Mouse (Mus musculus) layer of hippocampus, adult 11-12 months (tissue): ENCODE results near the gene Gm29094.
A peak's percentile ranks its signal among the peaks of the same experiment; 100 is the strongest.
"Not testable (repeated sequence)": the region's sequence is repeated elsewhere in the genome, so short reads cannot be mapped to it uniquely, and the experiment has no call there.

Experiments used
- DNase-seq: peaks from one replicate; pipeline ENCODE4 v3.0.0; 2022; ENCODE audit warnings: low spot score

The Gm29094 gene

DNA sequence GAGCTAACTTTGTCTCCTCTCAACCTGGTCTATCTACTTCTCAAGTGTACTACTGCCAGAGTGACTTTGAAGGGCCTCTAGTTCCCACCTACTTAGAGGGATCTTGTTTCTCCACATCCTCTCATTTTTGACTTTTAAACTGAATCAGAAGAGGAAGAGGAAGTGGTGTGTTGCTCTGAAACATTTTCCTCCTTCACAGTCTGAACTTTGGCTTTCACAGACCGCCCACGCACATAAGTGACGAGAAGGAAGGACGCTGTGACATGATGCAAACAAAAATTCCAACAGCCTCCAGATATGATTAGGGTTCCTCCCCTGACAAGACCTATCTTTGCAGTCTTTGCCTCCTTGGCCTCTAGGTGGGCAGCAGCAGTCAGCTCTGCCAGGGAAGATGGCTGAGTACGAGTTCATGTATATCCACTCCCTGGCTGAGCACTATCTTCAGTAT, at the start of gene Gm29094, which contains the start of gene Bcl2a1b:
Gene Gm29094, plus strand, starts transcription at position 411 of the 448 bp plus-strand sequence.
Gene Bcl2a1b, plus strand, starts transcription at position 241 of the 448 bp plus-strand sequence.
- not testable (repeated sequence) for DNase-seq

DNA sequence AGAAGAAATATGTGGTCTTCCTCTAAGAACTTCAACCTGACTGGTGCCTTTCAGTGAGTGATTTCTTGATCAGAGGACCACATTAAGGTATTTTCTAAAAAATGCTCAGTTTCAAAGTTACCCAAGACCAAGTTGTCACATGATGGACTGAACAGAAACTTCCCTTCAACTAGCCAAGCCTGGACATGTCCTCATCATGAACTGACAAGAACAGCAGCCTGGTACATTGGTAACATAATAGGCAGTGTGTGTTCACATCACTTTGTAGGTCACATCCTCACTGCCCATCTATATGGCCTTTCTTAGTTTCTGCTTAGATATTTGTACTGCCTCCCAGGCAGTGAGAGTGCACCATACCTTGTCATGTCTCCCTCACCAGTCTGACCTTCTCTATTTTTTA, 26.6 kb upstream of the Gm29094 start:
- DNase-seq = not testable (repeated sequence)

DNA sequence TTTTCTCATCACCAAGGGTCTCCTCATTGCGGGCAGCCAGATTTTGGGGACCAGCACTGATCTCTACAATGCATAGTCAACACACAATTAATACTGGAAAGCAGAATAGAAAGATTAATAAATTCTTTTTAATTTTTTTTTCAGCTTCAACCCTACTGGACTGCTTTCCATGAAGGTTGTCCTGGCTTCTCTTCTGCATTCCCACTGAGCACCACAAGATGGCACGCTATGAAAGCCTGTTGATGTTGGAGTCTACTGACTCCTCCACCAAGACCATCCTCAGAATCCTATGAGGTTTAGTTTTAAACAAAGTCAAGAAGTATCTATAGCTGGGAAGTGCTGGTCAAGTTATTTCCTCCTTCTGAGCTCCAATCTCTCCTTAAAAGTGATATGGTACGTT, 20.3 kb upstream of the Gm29094 start:
- peak; percentile 90 for DNase-seq

DNA sequence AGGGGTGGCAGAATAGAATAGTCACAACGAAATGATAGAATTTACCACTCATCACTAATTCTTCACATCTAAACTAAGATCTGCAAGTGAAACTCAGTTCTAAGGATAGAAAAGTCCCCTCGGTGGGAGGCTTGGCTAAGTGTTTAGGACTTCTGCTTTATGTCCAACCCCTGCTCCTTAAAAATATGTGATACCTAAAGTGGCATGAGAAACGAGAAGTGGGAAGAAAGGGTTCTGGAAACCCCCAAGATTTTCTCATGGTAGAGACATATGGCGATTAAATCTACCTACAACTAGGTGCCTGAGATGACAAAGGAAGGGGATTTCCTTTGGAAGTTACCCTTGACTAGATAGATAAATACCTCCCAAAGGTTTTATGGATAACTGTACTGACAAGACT, 19.7 kb upstream of the Gm29094 start:
- not testable (repeated sequence) for DNase-seq

DNA sequence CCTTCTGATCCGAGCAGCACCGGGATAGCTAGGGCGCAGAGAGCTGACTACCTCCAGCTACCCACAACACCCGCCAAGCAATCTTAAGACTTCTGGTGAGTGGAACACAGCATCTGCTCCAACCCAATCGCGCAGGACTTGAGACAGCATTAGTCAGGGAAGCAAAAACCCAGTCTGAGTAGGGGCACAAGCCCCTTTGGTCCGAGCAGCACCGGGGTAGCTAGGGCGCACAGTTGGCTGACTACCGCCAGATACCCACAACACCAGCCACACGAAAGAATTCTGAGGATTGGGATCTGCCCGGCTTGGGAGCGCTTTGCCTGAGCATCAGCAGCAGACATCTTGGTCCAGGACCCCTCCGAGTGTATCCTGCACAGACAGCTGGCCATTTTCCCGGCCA, 12.2 kb upstream of the Gm29094 start:
- DNase-seq = not testable (repeated sequence)

DNA sequence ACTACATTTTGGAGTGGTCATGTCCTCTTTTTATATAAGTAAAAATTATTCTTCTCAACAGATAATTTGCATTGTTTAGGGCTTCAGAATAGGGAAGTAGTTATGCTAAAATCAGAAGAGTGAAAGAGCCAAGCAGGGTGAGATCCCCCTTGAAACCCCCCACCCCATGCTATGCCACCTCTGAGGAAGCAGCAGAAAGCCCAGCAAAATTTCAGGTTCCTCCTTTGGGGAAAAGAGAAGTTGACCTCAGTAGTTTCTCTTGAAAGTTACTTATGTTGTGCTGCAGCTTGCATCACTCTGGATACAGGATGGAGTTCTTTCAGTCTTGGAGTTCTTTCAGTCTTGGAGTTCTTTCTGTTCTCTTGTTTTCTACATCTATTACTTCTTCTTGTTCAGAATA, 3.7 kb upstream of the Gm29094 start:
- not testable (repeated sequence) for DNase-seq

DNA sequence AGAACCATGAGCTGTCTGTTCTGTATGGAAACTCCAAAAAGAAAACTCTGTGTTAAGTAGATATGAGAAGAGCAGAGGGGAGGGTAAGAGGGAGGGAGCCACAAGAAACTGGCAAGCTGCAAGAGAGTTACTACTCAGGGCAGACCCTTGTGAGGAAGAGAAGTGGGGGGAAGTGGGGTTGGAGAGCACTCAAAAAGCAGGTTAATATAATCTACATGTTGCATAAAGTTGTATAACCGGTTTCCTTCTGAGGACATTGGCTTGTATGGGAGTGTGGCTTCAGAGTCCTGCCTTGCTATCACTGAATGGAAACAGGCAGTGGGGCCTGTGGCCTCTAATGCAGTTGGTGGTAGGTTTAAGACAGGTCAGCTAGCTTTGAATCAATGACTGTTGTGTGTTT, 1.7 kb upstream of the Gm29094 start:
- DNase-seq = not testable (repeated sequence)

DNA sequence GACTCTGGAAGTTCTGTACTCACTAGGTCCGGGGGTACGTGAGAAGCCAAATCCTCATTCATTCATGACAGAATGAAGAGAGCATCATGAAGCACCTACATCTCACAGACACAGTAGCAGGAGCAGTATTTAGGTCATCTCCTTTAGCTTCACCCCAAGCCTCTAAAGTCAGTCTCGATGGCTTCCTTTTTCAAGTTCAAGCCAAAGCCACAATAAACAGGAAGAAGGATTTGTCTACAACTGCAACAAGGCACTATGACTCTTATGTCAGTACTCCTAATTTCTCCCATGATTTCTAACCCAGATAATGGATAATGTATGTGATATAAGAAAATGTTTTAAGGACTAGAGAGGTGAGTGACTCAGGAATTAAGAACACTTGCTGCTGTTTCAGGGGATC, 830 bp upstream of the Gm29094 start:
- DNase-seq = not testable (repeated sequence)

DNA sequence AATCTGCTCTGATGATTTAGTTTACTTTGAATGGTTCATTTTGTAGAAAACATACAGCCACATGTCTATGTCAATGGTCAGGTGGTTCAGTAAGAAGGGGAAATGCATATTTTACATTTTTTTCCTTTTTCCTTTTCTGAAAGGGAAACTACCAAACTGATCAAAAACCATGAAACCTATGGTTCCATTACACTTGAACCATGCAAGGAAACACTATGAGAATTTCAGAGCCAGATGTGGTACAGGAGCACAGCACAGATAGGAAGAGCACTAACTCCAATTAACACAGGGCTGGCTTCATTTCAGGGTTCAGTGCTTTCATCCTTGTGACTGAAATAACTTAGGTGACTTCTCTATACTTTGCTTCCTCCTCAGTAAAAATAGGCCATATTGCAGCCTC, 3.1 kb downstream of the Gm29094 start:
- DNase-seq = not testable (repeated sequence)

DNA sequence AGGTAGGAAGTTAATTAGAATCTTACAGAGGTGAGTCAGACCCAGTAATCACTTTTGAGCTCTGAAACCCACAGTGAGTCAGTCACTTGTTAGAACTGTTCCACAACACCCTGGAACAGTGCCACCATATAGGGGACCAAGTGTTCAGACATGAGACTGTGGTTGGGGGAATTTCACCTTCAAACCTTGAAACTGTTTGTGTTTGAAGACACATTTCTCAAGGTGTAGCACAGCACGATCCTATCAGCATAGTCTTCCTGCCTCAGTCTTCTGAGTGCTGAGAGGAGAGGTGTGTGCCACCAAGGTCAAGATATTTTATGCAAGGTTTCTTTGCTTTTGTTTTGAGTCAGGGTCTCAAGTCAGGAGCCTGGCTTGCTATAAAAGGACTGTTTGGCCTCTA, 9.8 kb downstream of the Gm29094 start:
- not testable (repeated sequence) for DNase-seq

DNA sequence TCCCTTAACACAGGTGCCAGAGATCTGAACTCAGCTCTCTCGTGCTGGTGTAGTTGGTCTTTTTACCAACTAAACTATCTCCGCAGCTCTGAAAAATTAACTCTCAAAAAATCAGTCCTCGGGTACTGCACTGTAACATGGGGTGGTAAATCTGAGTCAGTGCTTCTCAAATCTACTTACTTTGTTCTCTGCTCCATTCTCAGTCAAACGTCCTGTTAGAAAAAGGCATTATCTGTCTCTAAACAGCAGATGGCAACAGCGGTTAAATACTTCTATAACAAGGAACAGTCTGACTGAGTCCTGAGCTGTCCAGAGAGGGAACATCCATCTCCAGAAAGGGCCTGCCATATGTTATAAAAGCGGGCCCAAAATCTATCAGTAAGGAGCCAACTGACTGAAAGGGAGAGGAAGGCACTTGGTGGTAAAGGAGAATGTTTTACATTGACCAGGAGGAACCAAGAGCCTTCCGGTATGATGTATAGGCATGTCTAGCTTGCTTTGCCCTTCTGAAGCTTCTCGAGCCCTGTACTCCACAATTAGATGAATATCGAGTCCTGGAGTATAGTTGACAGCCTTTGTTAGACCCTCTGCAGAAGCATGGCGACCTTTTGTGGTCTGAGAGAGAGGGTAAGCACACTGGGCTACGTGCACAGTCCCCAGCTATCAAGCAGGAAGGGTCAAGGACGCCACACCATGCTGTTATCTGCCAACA, 11.3 kb downstream of the Gm29094 start, which contains the start of gene Mthfs:
Gene Mthfs, plus strand, starts transcription at position 324 of the 712 bp plus-strand sequence.
- DNase-seq = not testable (repeated sequence)

DNA sequence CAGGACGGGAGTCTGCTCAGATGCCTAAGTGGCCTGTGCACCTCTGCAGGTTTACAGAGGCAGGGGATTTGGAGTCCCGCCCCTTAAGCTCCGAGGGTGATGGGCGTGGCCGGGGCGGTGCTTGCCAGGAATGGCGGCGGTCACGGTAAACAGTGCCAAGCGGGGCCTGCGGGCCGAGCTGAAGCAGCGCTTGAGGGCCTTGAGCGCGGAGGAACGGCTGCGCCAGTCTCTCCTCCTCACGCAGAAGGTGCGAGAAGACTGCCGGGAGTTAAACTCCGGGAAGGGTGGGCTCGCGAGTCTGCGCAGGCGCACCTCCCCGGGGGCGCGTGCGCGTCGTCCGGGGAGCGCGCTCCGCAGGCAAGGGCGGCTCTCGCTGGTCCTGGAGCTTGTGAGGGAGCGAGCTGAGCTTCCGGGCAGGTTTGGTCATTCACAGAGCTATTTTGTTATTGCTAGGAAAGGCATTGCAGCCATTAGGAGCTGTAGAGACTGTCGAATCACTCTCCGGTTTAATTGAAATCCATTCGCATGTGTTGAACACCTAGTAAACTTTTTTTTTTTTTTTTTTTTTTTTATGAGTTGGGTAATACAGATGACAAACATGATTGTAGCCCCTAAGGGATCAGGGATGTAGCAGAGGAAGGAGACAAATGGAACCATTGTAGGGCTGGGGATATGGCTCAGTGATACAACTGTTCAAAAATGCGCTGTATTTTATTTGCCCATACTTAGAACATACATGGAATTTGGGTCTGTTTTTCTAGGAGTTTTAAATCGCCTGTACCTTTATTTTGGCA, 12.1 kb downstream of the Gm29094 start:
- DNase-seq = peak; percentile 92

DNA sequence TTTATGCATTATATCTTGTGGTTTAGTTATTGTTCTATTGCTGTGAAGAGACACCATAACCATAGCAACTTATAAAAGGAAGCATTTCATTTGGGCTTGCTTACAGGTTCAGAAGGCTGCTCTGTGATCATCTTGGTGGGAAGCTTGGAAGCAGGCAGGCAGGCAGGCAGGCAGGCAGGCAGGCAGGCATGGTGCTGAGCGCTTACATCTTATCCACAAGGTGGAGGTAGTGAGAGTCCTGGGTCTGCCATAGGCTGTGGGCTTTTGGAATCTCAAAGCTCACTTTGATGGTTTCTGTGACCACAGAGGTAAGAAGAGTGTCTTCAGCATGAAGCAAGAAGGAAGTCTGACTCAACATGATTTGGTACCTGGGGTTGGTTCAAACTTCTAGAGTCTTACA, 13.2 kb downstream of the Gm29094 start:
- not testable (repeated sequence) for DNase-seq

DNA sequence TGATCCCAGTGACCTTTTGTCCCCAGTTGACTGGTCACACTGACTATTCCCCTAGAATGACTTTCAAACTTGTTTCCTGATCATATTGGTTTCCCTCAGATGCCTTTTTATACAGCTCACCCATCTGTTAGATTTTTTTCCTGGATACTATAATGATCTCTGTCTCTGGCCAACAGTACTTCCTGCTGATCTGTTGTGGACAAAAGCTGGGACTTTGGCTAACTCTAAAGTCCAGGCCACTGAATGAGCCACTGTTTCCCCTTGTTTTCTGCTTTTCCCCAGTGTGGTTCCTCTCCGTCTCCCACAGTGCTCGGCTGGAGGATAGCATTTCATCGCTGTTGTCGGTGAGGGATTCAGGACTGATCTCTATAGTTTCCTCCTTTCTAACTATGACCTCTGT, 19.0 kb downstream of the Gm29094 start:
- DNase-seq = not testable (repeated sequence)

DNA sequence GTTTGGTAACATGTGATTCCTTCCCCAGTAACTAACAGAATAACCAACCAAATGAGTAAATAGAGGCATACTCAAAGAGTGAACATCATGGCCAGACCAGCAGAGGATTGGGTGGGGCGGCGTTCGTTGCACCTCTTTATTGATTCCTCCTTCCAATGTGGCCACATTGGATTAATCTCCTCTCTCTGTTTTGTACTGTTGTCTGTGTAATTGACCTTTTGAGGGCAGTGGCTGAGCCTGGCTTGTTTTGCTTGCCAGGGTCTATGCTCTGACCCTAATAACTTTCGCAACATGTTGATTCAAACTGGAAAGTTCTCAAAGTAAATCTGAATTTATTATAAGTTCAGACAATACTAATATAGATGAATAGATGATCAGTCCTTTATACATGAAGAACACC, 20.5 kb downstream of the Gm29094 start:
- not testable (repeated sequence) for DNase-seq

DNA sequence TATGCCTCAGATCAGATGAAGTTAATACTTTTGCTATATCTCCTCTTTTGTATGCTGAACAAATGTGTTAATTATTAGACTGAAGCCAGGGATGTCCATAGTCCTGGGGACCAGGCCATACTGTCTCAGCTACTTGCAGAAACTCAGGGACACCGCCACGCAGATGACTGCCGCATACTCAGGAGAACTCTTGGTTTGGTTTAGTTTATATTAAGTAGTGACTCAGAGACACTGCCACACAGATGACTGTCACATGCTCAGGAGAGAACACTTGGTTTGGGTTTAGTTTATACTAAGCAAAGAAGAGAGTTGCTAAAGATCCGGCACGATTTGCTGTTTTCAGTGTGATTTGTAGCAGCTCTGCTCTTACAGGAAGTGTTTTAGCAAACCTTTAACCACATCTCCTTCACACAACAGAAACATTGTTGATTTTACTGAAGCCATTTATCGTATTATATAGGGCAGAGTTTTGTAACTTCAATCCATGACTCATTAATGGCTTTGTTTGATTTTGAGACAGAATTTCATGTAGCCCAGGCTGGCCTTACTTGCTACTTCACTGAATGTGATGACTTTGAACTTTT, 21.6 kb downstream of the Gm29094 start:
- DNase-seq = not testable (repeated sequence)

DNA sequence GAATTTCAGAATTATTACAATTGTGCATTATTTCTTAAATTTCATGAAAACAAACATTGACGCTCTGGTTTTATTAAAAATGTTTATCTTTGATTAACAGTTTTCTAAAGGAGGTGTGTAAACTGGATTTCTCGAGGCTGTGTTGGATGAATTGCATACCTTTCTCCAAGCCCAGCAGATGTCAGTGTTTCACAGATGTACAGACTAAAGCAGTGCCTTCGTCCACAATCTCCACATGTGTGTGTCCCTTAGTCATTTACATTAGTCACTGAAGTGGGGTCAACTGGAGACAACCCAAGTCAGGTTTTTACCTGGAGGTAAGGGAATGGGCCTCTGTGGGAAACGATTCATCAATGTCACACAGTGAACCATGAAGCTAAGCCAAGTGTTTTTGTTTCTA, 26.9 kb downstream of the Gm29094 start:
- DNase-seq = no peak

DNA sequence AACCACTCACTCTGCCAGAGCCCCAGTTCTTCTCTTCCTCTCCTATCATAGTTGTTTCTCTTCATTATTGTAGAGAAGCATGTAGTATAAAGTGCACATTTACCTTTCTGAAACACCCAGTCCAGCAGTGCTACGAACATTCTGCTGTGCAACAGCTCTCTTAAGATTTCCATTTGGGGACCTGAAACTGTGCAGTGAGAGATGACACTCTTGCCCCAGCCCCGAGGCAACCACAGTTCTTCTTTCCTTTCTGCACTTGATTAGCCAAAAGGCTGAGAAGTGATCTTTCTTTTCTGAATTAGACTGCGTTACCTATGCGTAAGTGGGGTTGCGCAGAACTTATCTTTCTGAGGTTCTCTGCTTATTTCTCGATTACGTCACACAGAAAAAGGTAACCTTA, 28.9 kb downstream of the Gm29094 start:
- DNase-seq = no peak

DNA sequence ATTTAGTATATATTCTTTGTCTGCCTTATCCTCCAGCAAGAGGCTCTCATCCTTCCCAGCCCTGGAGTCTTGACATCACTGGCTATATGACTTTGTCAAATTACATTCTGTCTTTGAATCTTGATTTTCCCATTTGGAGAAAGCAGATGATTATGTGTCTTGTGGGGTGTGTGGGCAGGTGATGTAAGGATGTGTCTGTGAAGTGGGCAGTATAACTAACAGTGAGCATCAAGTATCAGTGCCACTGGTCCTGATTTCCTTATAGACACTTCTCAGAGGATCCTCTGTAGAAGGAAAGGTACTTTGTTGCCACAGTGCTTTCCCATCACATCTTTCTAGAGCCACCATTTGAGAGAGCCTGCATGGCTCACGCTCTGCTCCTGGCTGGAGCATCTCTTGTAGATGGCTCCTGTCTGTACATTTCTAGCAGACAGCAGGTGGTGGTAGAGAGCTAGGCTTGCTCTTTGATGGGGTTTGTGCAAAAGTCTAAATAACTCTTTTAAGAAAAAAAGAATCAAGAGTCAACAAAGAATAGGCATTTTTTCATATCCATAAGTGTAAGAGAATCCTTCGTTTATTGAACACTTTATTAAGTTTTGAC, 31.8 kb downstream of the Gm29094 start:
- peak; percentile 81 for DNase-seq

DNA sequence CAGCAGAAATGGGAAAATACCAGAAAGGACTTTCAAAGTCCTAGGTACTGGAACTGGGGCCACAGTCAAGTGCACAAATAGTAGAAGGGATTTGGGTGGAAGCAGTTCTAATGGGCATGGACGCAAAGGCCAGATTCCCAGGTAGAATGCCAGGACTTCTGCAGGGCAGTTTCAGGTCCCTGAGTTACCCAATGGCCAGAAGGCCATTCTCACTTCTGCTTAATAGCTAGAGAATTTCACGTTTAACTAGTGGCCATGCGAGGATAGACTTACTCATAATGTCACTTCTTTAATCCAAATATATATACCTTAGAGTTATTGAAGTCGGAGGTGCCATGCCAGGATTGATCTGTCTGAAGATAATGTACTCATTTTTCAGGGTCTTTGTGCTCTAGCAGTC, 38.0 kb downstream of the Gm29094 start:
- DNase-seq = not testable (repeated sequence)

DNA sequence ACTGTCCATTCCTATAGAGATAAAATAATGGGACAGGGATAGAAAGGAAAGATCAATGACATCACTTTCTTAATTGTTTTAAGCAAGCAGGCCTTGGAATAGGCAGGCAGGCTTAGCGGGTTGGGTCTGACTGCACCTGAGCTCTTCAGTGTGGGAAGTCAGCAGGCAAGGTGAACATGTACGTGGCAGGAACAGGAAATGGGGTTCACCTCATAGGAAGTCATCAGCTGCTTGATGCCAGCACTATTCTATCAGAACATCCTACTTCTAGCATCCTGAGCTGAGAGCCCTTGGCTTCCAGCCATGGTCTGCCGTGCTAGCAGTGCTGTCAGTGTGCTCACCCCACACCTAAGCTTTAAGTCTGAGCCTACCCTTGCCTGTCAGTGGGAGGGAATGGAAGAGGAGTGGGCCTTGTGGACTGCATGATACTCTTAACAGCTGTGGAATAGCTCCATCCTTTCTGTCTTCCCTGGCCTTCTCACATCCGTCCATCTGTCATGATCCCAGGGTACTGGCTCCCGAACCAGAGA, 39.9 kb downstream of the Gm29094 start:
- not testable (repeated sequence) for DNase-seq

DNA sequence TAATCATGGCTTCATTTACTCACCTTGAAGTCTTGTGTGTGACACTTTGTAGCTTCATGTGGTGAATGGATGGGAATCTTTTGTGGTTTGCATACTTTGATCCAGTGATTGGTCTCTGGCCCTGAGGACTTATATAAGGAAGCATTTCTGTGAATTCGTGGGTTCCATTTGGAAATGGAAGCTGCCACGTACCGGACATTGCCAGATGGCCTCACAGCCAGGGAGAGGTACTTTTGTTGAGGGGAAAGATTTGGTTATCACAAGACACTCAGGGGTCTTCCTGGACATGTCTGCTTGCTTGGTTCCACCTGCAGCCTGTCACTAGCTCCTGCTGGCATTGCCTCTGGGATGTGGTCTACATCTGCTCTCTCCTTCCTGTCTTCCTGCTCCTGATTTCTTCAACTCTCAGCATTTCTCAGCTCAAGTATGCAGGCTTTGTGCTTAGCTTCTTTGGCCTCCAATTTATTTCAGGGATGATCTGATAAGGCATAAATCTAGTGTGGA, 41.4 kb downstream of the Gm29094 start:
- not testable (repeated sequence) for DNase-seq
